Mouse (Mus musculus) stomach, embryonic 16.5 days (tissue): ENCODE data around the gene Zfp706. TPM values are rescaled to one million over a fixed set of nuclear protein-coding genes. Genes with fewer than 3 reads are reported as not detected.

Experiments used
- ATAC-seq: fragments of 200-750 bp; cut with Nextera tagmentation; 2 replicates; pipeline ENCODE4 v1.8.0; 2017; ENCODE audit warnings: moderate number of reproducible peaks, moderate TSS enrichment; ENCODE audit not compliant: insufficient read depth, low FRiP score
- H3K27ac ChIP-seq: fragments of 300-500 bp; sonication (generic); 2 replicates; pipeline ENCODE4 v1.5.1; 2014; ENCODE audit warnings: low read length
- H3K27me3 ChIP-seq: fragments of 300-500 bp; sonication (generic); 2 replicates; pipeline ENCODE4 v1.6.1; 2014; ENCODE audit warnings: low read length, control low read depth, mixed read lengths; ENCODE audit not compliant: control insufficient read depth, insufficient read depth
- H3K36me3 ChIP-seq: fragments of 300-500 bp; sonication (generic); 2 replicates; pipeline ENCODE4 v1.6.1; 2014; ENCODE audit warnings: low read length; ENCODE audit not compliant: control insufficient read depth, insufficient read depth
- H3K4me1 ChIP-seq: fragments of 300-500 bp; sonication (generic); 2 replicates; pipeline ENCODE4 v1.6.1; 2014; ENCODE audit warnings: low read length, control low read depth, mixed read lengths; ENCODE audit not compliant: control insufficient read depth, insufficient read depth
- H3K4me2 ChIP-seq: fragments of 300-500 bp; sonication (generic); 2 replicates; pipeline ENCODE4 v1.6.1; 2014; ENCODE audit warnings: low read depth, low read length, mixed read lengths
- H3K4me3 ChIP-seq: fragments of 300-500 bp; sonication (generic); replicated peaks from 2 replicates; pipeline ENCODE4 v1.5.1; 2014; ENCODE audit warnings: mild to moderate bottlenecking, low read length
- H3K9ac ChIP-seq: fragments of 300-500 bp; sonication (generic); 2 replicates; pipeline ENCODE4 v1.6.1; 2014; ENCODE audit warnings: low read length
- H3K9me3 ChIP-seq: fragments of 300-500 bp; sonication (generic); replicated peaks from 2 replicates; pipeline ENCODE4 v1.6.1; 2016; ENCODE audit warnings: low read length, control low read depth; ENCODE audit not compliant: control insufficient read depth
- WGBS: fragments of 180-500 bp; shearing (Covaris S2); extraction: QIAGEN DNeasy Blood & Tissue Kit; methylation state at CpG from one replicate; pipeline ENCODE4 v1.1.7; 2014; 5-methylcytosine and 5-hydroxymethylcytosine counted together
- polyA plus RNA-seq: library from polyadenylated mRNA; unstranded; fragments of >200 nt; fragmentation: Nextera tagmentation; extraction: Ambion mirVana; gene quantifications from 2 replicates; pipeline ENCODE4 v1.2.1, GENCODE M21; 2015

Zfp706 gene
- polyA plus RNA-seq, 1 experiment from 2014 or later: 509 TPM

- Histone ChIP-seq H3K36me3 (no peaks in the 10 kb centered on the region), H3K4me2 (no peak overlapping the region), H3K9me3 (no peaks in the 10 kb centered on the region), H3K27me3 (no peaks in the 10 kb centered on the region), H3K4me3 (no peak overlapping the region), H3K4me1 (peaks cover 15% of the 10 kb centered on the region), H3K27ac (no peak overlapping the region), H3K9ac (no peak overlapping the region)
- WGBS: 57% methylated on average over 2 of the region's 2 CpGs
- no peak; the same call in 1 of the 2 replicates for ATAC-seq
Measured at GRCm38 (mm10) chr15:36975256-36975620, 32.3 kb downstream of the Zfp706 start.

GRCm38 (mm10) chr15:36974614-36975255 is 32.8 kb downstream of the Zfp706 start:
- H3K9me3 ChIP-seq: no peaks in the 10 kb centered on the region
- H3K36me3 ChIP-seq: no peaks in the 10 kb centered on the region
- WGBS: 46% methylated on average over 6 of the region's 6 CpGs
- H3K27ac ChIP-seq: no peak overlapping the region
- no peak overlapping the region for H3K4me3 ChIP-seq
- H3K27me3 ChIP-seq: no peaks in the 10 kb centered on the region
- H3K4me1 ChIP-seq: peaks cover 10% of the 10 kb centered on the region
- H3K9ac ChIP-seq: no peak overlapping the region
- H3K4me2 ChIP-seq: no peak overlapping the region
- no peak for ATAC-seq

- ATAC-seq: no peak
- peaks cover 5% of the 10 kb centered on the region for H3K4me1 ChIP-seq
- no peaks in the 10 kb centered on the region for H3K36me3 ChIP-seq
- H3K27ac ChIP-seq: no peak overlapping the region
- H3K4me2 ChIP-seq: no peak overlapping the region
- H3K9me3 ChIP-seq: no peaks in the 10 kb centered on the region
- WGBS: 73% methylated on average over 7 of the region's 7 CpGs
- no peaks in the 10 kb centered on the region for H3K27me3 ChIP-seq
- H3K9ac ChIP-seq: no peak overlapping the region
- H3K4me3 ChIP-seq: no peak overlapping the region
Measured at GRCm38 (mm10) chr15:36973714-36974113, 33.9 kb downstream of the Zfp706 start.

GRCm38 (mm10) chr15:36973290-36973689 is 34.3 kb downstream of the Zfp706 start:
- 73% methylated on average over 6 of the region's 6 CpGs for WGBS
- Histone ChIP-seq H3K4me3 (no peak overlapping the region), H3K36me3 (no peaks in the 10 kb centered on the region), H3K27ac (no peak overlapping the region), H3K9ac (no peak overlapping the region), H3K4me2 (no peak overlapping the region), H3K27me3 (no peaks in the 10 kb centered on the region), H3K4me1 (peaks cover 5% of the 10 kb centered on the region), H3K9me3 (no peaks in the 10 kb centered on the region)
- ATAC-seq: no peak

GRCm38 (mm10) chr15:36969794-36970193 is 37.8 kb downstream of the Zfp706 start:
- ATAC-seq: no peak
- H3K4me3 ChIP-seq: no peak overlapping the region
- H3K27ac ChIP-seq: no peak overlapping the region
- H3K36me3 ChIP-seq: no peaks in the 10 kb centered on the region
- H3K9me3 ChIP-seq: no peaks in the 10 kb centered on the region
- 85% methylated on average over 5 of the region's 5 CpGs for WGBS
- H3K27me3 ChIP-seq: no peaks in the 10 kb centered on the region
- no peak overlapping the region for H3K4me2 ChIP-seq
- no peak overlapping the region for H3K9ac ChIP-seq
- peaks cover 11% of the 10 kb centered on the region for H3K4me1 ChIP-seq

GRCm38 (mm10) chr15:36968295-36968694 is 39.3 kb downstream of the Zfp706 start:
- peaks cover 6% of the 10 kb centered on the region; the same call in 1 of the 2 replicates for H3K4me1 ChIP-seq
- no peak for ATAC-seq
- no peak overlapping the region for H3K4me2 ChIP-seq
- no peak overlapping the region for H3K9ac ChIP-seq
- 50% methylated on average over 1 of the region's 1 CpGs for WGBS
- no peaks in the 10 kb centered on the region for H3K9me3 ChIP-seq
- no peak overlapping the region for H3K4me3 ChIP-seq
- no peak overlapping the region for H3K27ac ChIP-seq
- no peaks in the 10 kb centered on the region for H3K27me3 ChIP-seq
- no peaks in the 10 kb centered on the region for H3K36me3 ChIP-seq

DNA sequence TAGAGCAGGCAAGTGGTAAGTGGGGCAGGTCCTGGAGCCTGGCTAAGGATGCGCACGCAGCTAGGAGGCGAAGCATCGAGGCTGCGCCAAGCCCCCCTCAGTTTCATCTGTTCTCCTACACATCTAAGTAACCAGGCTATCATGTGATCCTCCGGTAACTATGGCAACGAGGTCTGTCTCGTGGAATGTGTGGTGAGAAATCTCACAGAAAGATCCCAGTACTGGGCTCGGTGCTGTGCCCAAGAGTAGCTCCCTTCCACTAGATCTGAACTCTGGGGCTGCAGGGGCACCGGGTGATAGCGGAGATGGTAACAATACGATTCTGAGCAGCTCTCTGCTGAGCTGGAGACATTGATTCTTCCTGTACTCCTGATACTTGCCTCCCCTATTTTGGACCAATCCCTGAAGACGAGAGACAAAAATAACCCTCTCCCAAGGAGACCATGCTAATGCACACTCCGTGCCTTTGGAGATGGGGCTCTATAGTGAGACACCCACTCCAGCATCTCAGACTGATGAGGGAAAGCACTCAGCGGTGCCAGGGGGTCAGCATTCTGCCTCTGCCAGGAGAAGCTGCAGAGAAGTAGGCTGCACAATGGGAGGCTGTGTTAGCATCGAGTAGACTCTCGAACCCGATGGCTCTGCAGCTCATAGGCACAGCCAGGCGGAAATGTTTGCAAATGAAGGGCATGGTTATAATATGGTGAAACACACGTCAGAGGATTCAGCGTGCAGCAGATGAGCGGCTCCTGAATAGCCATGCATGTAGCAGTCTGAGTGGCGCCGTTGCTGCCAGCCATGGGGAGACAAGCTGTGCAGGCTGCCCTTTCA is 40.0 kb downstream of the Zfp706 start:
- peak; percentile 57 for ATAC-seq
- peak overlapping the region; percentile 3; the same call in 1 of the 2 replicates for H3K9ac ChIP-seq
- no peaks in the 10 kb centered on the region for H3K27me3 ChIP-seq
- no peaks in the 10 kb centered on the region for H3K9me3 ChIP-seq
- H3K4me1 ChIP-seq: peaks cover 6% of the 10 kb centered on the region; the same call in 1 of the 2 replicates
- H3K36me3 ChIP-seq: no peaks in the 10 kb centered on the region
- whole genome bisulfite sequencing: 34% methylated on average over 24 of the region's 24 CpGs
- H3K27ac ChIP-seq: no peak overlapping the region
- H3K4me2 ChIP-seq: peak overlapping the region; percentile 29
- no peak overlapping the region for H3K4me3 ChIP-seq

DNA sequence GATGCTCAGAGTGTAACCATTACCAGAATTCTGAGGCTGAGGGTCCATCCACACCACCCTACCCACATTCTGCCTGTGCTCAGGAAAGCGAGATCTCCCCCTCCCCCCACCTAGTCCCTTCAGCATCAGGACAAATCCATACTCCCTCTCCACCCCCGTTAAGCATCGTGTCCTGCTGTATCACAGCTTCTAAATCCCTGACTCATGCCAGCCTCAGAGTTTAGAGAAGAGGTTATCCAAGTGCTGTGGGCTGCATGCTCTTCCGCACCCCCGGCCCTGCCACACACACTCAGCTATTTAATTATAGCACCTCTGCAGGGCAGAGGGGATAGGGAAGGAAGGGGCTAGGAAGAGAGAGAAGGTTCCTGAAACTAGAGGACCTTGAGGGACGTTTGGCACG is 40.6 kb downstream of the Zfp706 start:
- Histone ChIP-seq H3K4me1 (peaks cover 6% of the 10 kb centered on the region; the same call in 1 of the 2 replicates), H3K36me3 (no peaks in the 10 kb centered on the region), H3K4me2 (peak overlapping the region; percentile 29), H3K4me3 (no peak overlapping the region), H3K9me3 (no peaks in the 10 kb centered on the region), H3K27ac (no peak overlapping the region), H3K9ac (no peak overlapping the region), H3K27me3 (no peaks in the 10 kb centered on the region)
- 35% methylated on average over 7 of the region's 7 CpGs for WGBS
- no peak; the same call in 1 of the 2 replicates for ATAC-seq

DNA sequence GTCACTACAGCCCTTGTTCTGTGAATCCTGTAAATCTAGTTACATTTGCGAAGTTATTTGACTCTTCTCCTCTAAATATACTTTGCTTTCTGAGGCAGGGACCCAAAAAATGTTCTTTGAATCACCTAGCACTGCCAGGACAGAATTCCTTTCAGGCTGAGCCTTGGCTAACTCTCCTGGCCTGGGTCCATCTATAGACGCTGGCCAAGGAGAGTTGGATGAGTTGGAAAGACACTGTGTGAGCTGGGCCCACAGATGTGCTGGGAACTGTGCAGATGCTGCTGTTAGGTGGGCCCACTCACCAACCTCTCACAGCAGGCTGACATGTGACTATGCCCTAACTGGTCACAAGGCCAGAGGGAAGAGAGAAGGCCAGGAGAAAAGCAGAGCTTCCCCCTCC is 41.1 kb downstream of the Zfp706 start:
- WGBS: 62% methylated on average over 2 of the region's 2 CpGs
- Histone ChIP-seq H3K9me3 (no peaks in the 10 kb centered on the region), H3K27me3 (no peaks in the 10 kb centered on the region), H3K4me1 (peaks cover 6% of the 10 kb centered on the region; the same call in 1 of the 2 replicates), H3K36me3 (no peaks in the 10 kb centered on the region), H3K4me2 (no peak overlapping the region), H3K9ac (no peak overlapping the region), H3K27ac (no peak overlapping the region), H3K4me3 (no peak overlapping the region)
- no peak for ATAC-seq
